Mouse (Mus musculus): ENCODE measurements around the gene Ebpl.

- TF ChIP-seq CTCF (IDR thresholded peaks at IDR 0.05; ENCODE audit: extremely low read depth, insufficient read length, insufficient replicate concordance, low read depth, low read length) (peak; percentile 69; the same call in 1 of the 2 replicates), POLR2A (IDR thresholded peaks at IDR 0.05; ENCODE audit: low read depth, low read length) (no peak)
These were observed 66.1 kb downstream of the Ebpl start for GRCm38 (mm10) chr14:61293884-61294737.
